Mouse (Mus musculus): Measurements from ENCODE around the gene Usp18.

DNA sequence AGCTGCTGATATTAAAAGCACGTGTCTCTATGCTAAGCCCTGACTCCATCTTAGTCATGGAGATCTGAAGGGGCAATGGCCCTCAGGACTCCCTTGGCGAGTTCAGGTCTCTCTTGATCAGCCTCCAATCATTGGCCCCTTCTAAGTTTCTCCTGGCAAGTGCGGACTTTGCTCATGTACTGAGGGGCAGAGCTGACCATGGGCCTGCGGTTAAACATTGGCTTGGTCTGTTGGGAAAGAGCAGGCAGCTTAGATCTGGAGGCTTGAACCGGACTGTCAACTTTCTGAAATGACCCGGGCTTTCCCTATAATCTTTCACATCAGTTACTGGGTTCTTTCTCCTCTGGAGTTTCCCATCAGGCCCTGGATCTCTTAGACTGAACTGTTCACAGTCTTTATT is 65.3 kb downstream of the Usp18 start:
- TF ChIP-seq CTCF (IDR thresholded peaks at IDR 0.05) (no peak), EP300 (IDR thresholded peaks at IDR 0.05) (no peak)
